Mouse (Mus musculus) adrenal gland, adult 8-10 months (tissue): ENCODE data around the gene Padi6. TPM values are rescaled to one million over a fixed set of nuclear protein-coding genes. Genes with fewer than 3 reads are reported as not detected.

Experiments used
- DNase-seq: peaks from one replicate; pipeline ENCODE4 v3.0.0; 2022
- total RNA-seq, 4 experiments: library from RNA; stranded (reverse); gene quantifications; 2 replicates each; pipeline ENCODE4 v1.2.4; 2022

The Padi6 gene
- total RNA-seq: not detected

DNA sequence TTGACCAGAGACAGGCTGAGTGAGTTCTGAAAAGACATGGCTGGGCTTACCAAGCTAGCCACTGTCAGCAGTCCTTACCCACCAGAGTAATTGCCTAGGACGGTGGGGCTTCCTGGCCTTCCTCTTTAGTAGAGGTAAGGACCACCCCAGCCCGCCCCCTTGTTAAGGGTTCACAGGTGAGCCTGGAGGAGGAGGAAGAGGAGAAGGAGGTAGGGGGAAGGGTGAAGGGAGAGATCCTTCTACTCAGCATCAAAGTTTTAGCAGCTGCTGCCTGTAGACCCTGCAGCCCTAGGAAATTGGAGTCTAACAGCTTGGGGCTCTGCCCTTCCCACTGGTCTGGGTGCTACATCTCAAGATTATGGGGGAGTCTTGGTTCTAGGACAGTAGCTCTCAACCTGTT is at the start of gene Padi6:
TSS of gene Padi6 (minus strand) at position 101 of the 400 bp plus-strand sequence.
- DNase-seq: no peak

DNA sequence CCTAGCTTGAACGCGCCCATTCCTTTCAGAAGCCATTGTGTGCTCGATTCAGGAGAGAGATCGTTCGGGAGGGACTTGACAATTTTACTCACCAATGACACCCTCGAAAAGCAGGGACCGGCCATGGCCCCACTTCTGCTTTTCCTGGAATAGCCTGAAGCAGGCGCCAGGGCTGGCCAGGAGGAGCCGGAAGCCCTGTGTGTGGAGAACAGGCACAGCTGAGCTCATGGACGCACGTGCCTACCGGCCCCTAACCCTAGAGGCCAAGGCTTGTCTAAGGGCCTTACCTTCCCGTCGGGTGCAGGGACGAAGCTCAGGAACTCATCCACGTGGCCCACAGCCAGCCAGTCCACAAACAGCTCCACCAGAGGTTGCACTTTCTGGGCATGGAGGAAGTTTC is 48.6 kb upstream of the Padi6 start:
- no peak for DNase-seq

- DNase-seq: no peak
Observed at GRCm38 (mm10) chr4:140789983-140790382, 47.5 kb upstream of the Padi6 start.

DNA sequence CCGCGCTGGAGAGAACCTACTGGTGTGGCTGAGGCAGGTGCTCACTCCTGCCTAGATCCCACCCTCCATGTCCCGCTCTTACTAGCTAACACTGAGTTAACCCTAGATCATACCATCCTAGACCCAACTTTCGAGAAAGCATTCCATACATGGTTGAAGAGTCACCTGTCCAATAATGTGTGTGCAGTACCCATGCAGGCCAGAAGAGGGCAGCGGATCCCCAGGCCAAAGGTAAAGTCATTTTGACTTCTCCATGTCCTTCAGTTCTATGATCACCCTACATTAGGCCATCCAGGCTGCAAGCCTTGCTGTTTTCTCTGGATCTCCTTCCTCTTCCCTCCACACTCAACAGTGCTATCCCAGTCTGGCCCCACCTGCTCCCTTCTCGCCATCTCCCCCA is 46.5 kb upstream of the Padi6 start:
- DNase-seq: peak; percentile 26

- no peak for DNase-seq
Observed at GRCm38 (mm10) chr4:140788264-140788663, 45.8 kb upstream of the Padi6 start.

DNA sequence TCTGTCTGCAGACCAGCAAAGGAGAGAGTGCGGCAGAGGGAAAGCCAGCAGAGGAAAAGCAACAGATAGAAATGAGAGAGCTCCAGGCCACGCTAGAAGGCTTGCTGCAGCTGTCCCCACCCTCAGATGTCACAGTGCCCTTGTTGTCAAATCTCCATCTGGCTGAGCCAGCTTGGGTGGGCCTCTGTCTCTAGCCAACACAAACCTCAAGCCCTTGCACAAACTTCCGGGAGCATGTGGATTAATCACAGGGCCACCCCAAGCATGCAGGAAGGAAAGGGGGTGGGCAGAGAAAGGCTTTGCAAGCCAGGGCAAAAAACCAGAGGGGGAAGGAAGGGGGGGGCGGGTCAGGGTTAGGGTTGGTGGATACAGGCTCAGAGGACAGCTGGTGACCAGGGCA is 45.0 kb upstream of the Padi6 start:
- DNase-seq: no peak

- no peak for DNase-seq
Observed at GRCm38 (mm10) chr4:140785217-140785616, 42.8 kb upstream of the Padi6 start.

GRCm38 (mm10) chr4:140784292-140784945 is 42.0 kb upstream of the Padi6 start:
- DNase-seq: no peak

GRCm38 (mm10) chr4:140782821-140783220 is 40.4 kb upstream of the Padi6 start:
- no peak for DNase-seq

DNA sequence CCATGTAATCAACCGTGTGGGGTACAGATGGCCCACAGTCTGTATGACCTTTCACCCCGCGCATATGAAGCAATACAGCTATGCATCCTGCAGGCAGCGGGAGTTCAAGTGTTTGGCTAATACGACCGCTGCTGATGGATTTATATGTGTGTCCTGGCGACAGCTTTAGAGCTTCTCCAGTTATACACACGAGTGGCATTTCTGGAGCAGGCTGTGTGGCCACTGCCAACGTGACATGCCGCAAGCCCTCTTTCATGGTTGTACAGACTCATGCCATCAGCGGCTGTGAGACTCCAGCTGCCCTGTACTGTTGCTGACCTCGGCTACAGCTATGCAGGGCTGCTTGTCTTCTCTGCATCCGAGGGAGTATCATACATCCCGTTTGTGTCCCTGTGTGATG is 38.1 kb upstream of the Padi6 start:
- DNase-seq: no peak

DNA sequence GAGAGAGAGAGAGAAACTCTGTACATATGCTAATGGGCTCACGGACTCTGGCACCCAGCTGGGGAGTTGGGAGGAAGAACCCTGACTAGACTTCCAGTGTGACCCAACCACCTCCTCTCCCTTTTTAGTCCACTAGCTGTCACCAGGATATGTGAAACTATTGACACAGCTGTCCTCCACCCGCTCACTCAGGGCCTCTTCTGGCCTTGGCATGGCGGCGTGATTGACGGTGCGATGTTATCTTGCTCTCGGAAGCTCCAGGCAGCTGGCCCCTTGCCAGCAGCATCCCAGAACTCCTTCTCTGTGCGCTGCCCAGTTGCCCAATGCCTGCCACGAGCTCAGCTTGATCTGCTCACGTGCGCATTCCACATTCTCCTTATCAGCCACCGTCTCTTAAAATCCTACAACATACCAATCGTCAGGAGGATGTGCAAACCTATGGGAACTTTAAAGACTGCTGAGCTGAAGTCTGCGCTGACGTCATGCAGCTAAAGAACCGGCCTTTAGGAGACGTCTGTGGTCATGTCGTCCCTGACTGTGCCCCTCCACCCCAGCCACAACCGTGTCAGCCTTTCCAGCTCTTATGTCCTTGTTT is 37.5 kb upstream of the Padi6 start:
- DNase-seq: peak; percentile 80

- no peak for DNase-seq
Observed at GRCm38 (mm10) chr4:140776623-140777022, 34.2 kb upstream of the Padi6 start.

GRCm38 (mm10) chr4:140775876-140776275 is 33.4 kb upstream of the Padi6 start:
- DNase-seq: no peak

DNA sequence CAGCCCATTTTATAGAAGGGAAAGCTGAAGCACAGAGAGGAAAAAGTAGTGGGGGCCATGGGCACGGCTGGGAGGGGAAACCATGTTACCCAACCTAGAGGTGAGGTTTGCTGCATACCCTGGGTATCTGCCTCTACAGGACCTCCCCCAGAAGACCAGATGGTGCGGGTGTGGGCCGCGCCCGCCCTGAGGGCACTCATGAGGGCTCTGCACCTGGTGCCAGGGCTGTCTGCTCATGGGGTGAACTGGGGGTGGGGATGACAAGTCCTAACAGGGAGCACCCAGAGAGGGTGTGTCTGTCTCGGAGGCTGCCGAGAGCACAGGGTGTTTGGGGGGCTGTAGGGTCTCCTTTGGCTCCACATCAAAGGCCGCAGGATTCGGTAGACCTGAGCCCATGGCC is 32.5 kb upstream of the Padi6 start:
- DNase-seq: no peak

GRCm38 (mm10) chr4:140774025-140774800 is 31.8 kb upstream of the Padi6 start, which contains the start of gene Padi4:
Gene Padi4 (minus strand): TSS chr4:140774236.
- no peak for DNase-seq

GRCm38 (mm10) chr4:140771091-140771490 is 28.6 kb upstream of the Padi6 start:
- no peak for DNase-seq

DNA sequence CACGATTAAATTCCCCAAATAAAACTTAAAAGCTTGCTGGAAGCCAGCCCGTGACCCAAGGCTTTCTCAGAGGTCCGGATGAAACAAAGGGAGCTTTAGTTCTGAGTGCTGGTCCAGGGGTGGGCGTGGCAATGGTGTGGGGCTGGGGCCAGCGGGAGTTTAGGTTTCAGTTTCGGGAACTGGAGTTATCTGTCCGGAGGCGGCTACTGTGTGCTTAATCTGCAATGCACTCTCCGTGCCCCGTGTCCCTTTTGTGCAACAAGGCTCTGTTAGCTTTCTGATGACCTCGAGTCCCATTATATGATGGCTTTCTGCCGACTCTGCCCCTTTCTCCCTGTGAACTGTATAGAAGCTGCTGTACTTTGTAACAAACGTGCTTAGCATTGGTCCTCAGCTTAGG is 28.0 kb upstream of the Padi6 start:
- peak; percentile 11 for DNase-seq

DNA sequence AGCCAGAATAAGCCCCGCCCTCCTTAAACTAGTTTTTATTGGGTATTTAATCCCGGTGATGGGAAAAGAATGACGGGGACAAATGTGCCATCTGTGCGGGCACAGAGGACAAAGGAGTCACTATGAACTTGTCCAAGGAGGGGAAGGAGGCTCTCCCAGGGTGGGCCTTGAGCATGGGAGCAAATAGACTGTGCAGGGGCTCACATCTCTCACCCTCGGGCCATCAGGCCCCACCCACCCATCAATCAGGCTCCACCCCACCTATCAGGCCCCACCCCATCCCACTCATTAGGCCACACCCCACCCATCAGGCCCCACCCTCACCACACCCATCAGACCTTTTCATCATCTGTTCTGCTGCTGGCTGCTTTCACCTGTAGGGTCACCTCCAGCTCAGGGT is 26.5 kb upstream of the Padi6 start:
- DNase-seq: no peak

- no peak for DNase-seq
Observed at GRCm38 (mm10) chr4:140765936-140766335, 23.5 kb upstream of the Padi6 start.

DNA sequence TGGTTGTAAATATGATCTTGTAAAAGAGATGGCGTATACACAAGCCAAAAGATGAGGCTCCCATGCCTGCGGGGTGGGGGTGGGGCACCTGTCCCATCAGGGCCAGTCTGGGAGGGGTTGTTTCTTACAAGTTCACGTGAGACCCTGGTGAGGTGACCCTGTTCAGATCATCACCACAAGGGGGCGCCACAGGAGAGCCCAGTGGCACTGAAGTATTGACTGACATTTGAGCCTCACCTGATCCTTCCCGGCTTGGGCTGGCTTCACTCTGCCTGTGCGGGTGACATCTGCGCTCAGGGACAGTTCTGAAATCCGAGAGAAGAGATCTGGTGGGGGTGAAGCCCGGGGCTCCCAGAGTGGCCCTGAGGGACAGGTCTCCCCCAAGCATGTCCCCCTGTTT is 20.7 kb upstream of the Padi6 start:
- no peak for DNase-seq

- no peak for DNase-seq
Observed at GRCm38 (mm10) chr4:140761601-140762000, 19.2 kb upstream of the Padi6 start.

- peak; percentile 55 for DNase-seq
Observed at GRCm38 (mm10) chr4:140755811-140756210, 13.4 kb upstream of the Padi6 start.

DNA sequence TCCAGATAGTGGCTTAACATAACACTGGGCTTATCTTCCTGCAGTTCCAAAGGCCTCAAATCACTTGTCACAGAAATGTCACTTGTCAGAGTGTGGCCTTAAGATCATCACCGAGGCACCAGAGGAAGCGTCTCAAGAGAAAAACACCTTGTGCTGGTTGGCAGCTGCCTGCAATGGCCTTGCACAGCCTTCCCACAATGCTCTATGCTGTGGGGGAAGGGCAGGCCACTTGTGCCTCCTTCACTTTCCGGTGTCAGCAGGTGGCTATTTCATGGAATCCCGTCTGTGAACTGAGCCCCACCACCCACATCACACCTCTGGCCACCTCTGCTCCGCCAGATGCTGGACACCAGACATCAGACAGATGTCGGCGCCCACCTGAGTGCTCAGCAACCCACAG is 10.9 kb upstream of the Padi6 start:
- no peak for DNase-seq

DNA sequence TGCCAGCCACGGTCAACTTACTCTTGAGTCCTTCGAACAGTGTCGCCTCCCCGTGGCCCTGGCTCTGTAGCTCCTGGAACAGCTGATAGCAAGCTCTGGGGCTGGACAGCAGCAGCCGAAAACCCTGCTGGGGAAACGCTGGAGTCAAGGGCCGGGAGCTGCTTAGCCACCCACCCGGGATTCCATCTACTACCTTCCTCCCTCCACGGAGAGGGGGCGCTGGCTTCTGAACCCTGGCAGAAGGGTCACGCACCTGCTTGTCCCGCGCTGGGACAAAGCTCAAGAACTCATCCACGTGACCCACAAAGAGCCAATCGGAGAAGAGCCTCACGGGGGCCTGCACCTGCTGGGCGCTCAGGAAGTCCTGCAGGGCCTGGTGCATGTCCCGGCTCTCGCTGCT is 7.9 kb upstream of the Padi6 start:
- no peak for DNase-seq
